Mouse (Mus musculus) layer of hippocampus, adult 2 months (tissue): ENCODE results near the gene Tyw1. TPM values are rescaled to one million over a fixed set of nuclear protein-coding genes. Genes with fewer than 3 reads are reported as not detected.
"Not testable (repeated sequence)": the region's sequence is repeated elsewhere in the genome, so short reads cannot be mapped to it uniquely, and the experiment has no call there.

Experiments used
- DNase-seq, 2 experiments: peaks; one replicate each; pipeline ENCODE4 v3.0.0; 2022; ENCODE audit warnings: low spot score in 2 of 2
- H3K27ac ChIP-seq: fragments of 200-600 bp; 2 replicates; pipeline ENCODE4 v1.8.1; 2022
- H3K4me3 ChIP-seq: fragments of 200-600 bp; 2 replicates; pipeline ENCODE4 v1.8.1; 2022; ENCODE audit warnings: mild to moderate bottlenecking
- CTCF ChIP-seq: fragments of 200-600 bp; conservative IDR thresholded peaks from 2 replicates; pipeline ENCODE4 v1.8.1; 2022; ENCODE audit warnings: antibody characterized with exemption, mild to moderate bottlenecking, moderate library complexity
- total RNA-seq, 2 experiments: library from RNA; stranded (reverse); gene quantifications; 2 replicates each; pipeline ENCODE4 v1.2.3; 2021

Tyw1 gene
- total RNA-seq, 2 experiments from 2014 or later: 16.2 to 17.7 TPM

GRCm38 (mm10) chr5:130239856-130240255 lies 15.6 kb upstream of the Tyw1 start:
- Histone ChIP-seq H3K4me3 (no peak overlapping the region), H3K27ac (no peak overlapping the region)
- DNase-seq: no peak
- TF ChIP-seq CTCF: no peak

DNA sequence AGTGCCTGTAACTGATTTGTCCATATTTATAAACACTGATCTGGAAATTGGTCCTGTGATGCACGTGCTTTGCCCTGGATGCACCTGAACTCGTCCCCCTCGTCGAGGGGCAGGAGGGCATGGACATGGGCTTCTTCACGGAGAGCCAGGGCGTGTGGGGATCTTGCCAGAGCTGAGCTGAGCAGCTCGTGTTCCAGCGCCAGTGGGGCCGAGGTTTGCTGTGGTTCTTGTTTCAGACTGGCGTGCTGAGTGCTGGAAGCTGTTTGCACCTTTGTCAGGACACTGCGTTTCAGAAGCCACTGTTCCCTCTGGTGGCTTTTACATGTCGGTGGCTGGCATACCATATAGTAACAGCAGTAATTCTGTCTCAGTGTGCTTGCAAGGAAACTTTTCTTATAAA lies 14.0 kb upstream of the Tyw1 start:
- Histone ChIP-seq H3K4me3 (no peak overlapping the region), H3K27ac (no peak overlapping the region)
- DNase-seq: no peak
- TF ChIP-seq CTCF: no peak

GRCm38 (mm10) chr5:130247823-130248222 lies 7.6 kb upstream of the Tyw1 start:
- no peak for TF ChIP-seq CTCF
- DNase-seq: no peak
- H3K27ac ChIP-seq: no peak overlapping the region

GRCm38 (mm10) chr5:130254164-130255016 lies 1.0 kb upstream of the Tyw1 start:
- Histone ChIP-seq H3K27ac (peak overlapping the region; percentile 88), H3K4me3 (peak overlapping the region; percentile 88)
- TF ChIP-seq CTCF: peak; percentile 71
- DNase-seq: peak in 1 of 2 experiments; percentile 36

More at GRCm38 (mm10) chr5:130247823-130248222, 7.6 kb upstream of the Tyw1 start:
- no peak overlapping the region for H3K4me3 ChIP-seq

GRCm38 (mm10) chr5:130255799-130256525 lies 543 bp downstream of the Tyw1 start:
- DNase-seq: not testable (repeated sequence)
- Histone ChIP-seq H3K27ac (peak overlapping the region; percentile 88), H3K4me3 (peak overlapping the region; percentile 90)
- peak; percentile 55 for TF ChIP-seq CTCF

DNA sequence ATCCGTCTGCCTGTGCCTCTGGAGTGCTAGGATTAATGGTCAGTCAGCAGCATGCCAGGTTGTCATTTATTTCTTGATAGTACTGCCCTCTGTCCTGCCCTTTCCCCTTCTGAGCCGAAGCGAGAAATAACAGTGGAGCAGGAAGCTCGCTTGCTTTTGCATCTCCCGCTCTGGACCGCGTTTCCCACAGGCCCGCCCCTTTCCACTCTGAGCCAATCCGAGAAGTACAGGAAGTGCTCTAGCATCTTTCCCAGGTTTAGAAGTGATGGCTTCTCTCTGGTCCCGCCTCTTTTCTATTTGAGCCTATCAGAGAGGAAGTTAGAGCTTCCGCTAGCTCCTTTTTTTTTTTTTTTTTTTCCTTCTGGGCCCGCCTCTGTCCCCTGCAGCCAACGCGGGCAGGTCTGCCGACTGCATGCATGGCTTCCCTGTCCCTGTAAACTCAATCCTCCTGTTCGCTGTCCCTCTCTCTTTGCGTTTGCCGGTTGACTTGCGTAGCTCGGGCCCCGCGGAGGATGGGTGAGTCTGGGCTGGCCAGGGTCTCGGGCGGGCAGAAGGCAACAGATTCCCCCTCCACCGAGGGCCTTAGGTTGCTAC lies 1.4 kb downstream of the Tyw1 start:
- peak overlapping the region; percentile 90 for H3K4me3 ChIP-seq
- TF ChIP-seq CTCF: no peak
- peak; percentile 90 to 97 for DNase-seq
- peak overlapping the region; percentile 87 for H3K27ac ChIP-seq

DNA sequence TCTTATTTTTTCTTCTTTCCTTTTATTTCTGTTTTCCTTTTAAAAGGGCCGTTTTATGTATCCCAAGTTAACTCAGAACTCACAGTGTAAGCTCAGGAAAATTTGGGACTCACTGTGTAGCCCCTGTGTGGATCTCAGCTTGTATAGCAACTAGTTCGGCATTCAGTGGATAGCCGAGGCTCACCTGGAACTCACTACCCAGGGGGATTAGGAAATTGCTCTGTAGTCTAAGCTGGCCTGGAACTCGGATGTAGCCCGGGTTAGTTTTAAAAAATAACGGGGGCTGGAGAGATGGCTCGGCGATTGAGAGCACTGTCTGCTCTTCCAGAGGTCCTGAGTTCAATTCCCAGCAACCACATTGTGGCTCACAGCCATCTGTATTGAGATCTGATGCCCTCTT lies 1.9 kb downstream of the Tyw1 start:
- peak overlapping the region; percentile 90 for H3K4me3 ChIP-seq
- no peak for TF ChIP-seq CTCF
- peak overlapping the region; percentile 87 for H3K27ac ChIP-seq
- DNase-seq: no peak

- DNase-seq: no peak
- no peak overlapping the region for H3K4me3 ChIP-seq
- H3K27ac ChIP-seq: no peak overlapping the region
- TF ChIP-seq CTCF: peak; percentile 77
Measured at GRCm38 (mm10) chr5:130263454-130263853, 8.0 kb downstream of the Tyw1 start.

DNA sequence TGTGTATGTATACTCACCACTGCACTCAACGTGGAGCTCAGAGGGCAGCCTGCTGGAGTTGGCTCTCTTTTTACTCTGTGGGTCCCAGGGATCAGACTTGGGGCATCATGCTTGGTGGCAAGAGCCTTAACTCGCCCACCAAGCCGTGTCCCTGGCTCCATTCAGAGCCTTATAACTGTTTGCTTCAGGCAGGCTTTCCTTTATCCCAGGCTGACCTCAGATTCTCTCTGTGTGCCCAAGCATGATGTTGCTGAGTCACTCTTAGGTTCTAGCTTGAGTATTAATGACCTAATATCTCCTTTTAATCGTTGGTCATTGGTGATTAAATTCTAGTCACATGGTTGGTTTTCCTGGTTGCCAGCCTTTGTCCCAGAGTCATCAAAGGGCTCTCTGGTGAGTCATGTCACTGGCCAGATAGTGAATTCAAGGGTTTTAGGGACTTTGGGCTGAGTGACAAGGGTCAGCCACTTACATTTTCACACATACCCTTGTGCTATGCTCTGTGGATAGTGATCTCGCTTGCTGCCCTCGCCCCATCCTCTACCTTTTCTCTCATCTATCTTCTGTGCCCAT lies 9.1 kb downstream of the Tyw1 start:
- DNase-seq: no peak
- no peak for TF ChIP-seq CTCF

DNA sequence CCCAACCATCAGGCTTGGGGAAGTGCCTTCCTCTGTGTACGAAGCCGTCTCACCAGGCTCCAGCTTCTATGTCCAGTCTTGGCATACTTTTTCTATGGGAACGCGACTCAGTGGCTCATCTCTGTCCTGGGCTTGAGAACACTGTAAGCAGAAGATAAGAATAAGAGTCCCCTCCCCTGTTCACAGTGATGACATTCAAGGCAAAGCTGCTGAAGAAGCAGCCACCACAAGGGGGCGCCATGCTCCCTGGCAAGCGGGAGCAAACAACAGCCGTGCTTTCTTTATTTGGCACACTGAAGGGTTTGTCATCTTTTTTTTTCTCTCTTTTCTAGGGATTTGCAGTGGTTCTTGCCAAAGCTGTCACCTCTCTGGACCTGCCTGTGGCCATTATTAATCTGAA lies 11.2 kb downstream of the Tyw1 start:
- DNase-seq: peak in 1 of 2 experiments; percentile 60
- Histone ChIP-seq H3K27ac (no peak overlapping the region), H3K4me3 (no peak overlapping the region)
- TF ChIP-seq CTCF: peak; percentile 79

More for the DNA sequence above, 9.1 kb downstream of the Tyw1 start:
- Histone ChIP-seq H3K27ac (no peak overlapping the region), H3K4me3 (no peak overlapping the region)

DNA sequence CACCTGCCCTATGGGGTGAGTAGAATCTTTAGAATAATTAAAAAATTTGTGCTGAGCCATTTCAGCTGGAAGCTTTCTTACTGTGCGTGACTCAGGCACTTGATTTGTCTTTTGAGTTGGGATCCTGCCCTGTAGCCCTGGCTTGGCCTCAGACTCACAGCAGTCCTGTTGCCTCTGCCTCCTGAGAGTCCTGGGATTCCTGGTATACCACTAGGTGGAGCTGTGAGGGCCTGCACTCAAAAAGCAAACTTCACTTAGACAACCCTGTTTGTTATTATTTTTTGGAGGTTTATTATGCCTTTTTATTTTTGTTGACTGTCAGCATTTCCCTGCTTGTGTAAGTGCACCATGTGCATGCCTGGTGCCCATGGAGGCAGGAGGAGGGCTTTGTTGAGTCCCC lies 11.9 kb downstream of the Tyw1 start:
- Histone ChIP-seq H3K27ac (no peak overlapping the region), H3K4me3 (no peak overlapping the region)
- TF ChIP-seq CTCF: peak; percentile 82
- peak in 1 of 2 experiments; percentile 47 for DNase-seq

- no peak overlapping the region for H3K4me3 ChIP-seq
- DNase-seq: peak in 1 of 2 experiments; percentile 24
- H3K27ac ChIP-seq: peak overlapping the region; percentile 79
- TF ChIP-seq CTCF: no peak
Measured at GRCm38 (mm10) chr5:130268976-130269375, 13.6 kb downstream of the Tyw1 start.

- DNase-seq: no peak
- peak; percentile 68 for TF ChIP-seq CTCF
- H3K27ac ChIP-seq: no peak overlapping the region
- H3K4me3 ChIP-seq: no peak overlapping the region
Measured at GRCm38 (mm10) chr5:130272344-130272743, 16.9 kb downstream of the Tyw1 start.
